Mouse (Mus musculus): Measurements from ENCODE around the gene Gabpb2.

Gabpb2 gene

DNA sequence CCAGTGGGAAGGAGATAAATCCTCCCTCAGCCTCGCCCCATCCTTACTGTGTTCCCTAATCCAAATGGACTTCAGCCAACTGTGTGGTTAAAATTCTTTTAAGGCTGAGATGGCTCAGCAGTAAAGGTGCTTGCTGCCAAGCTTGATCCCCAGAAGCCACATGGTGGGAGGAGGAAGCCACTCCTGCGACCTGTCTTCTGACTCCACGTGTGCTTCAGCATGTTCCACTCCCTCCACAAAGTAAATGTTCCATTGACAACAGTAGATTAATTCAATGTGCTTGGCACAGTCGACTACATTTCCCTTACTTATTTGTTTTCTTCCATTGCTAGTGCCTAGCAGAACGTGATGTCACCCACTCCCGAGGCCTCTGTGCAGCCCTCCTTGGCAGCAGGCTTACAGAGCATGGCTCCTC is 23.0 kb downstream of the Gabpb2 start:
- DNase-seq (ENCODE audit: low spot score in 2 of 2) = no peak

DNA sequence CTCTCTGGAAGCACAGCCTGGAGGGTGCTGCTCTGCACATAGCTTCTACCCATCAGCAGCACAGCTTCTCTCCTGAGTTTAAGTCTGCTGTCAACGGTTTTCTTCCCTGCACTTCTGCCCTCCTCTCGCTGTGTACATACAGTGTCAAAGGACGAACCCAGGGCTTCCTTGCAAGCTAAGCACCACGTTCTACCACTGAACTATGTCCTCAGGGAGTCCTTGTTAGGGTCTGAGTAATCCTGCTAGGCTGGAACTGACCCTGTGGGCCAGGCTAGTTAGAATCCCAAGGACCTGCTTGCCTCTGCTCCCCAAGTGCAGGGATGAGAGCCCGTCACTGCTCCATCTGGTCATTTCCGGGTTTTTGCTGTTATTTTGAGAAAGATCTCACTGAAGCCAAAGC is 30.8 kb downstream of the Gabpb2 start:
- no peak for DNase-seq (ENCODE audit: low spot score in 2 of 2)

DNA sequence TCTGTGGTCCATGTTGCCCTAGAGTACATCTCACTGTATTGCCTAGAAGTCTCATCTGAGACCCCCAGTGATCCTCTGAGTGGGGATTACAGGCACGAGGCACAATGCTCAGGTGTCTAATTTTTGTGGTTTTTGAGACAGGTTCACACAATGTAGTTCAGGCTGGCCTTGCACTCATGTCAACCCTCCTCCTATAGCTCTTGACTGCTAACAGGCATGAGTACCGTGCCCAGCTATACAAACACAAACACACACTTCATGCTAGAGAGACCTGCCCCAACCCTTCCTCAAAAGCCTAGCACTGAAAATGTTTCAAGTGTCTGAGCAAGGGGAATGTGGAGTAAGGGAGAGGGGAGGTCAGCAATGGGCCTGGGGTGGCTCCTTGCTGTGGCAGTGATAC is 31.6 kb downstream of the Gabpb2 start:
- no peak for DNase-seq (ENCODE audit: low spot score in 2 of 2)

DNA sequence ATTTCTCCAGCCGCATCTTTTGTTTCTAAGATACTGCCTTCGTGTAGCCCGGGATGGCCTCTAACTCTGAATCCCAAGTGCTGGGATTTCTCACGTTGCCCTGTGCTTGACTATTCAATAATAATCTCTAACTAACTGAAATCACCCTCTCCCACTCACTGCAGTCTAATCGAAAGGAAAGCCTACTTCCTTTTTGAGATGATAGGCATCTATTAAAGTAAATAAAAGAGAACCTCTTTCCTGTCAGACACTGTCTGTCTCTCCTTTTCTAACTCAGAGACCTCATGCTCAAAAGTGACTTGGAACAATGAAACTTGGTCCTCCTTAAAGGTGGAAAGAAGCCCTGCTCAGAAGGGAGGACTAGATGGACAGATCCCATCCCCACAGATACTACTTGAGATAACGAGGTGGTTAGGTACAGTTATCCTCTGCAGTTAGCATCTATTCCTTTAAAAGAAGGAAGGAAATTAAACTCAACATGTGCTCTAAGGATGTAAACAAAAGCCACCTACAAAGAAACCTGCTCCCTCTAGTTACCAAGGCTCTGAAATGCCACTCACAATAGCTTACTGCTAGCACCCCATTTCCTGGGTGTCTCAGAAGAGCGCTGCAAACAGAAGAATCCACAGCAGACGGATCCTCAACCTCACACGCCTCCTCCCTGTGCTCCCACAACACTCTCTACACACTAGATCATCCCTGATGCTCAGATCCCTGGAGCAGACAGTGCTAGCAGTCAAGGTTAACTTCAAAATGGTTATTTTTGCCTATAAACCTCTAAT is 32.7 kb downstream of the Gabpb2 start:
- no peak for DNase-seq (ENCODE audit: low spot score in 2 of 2)

DNA sequence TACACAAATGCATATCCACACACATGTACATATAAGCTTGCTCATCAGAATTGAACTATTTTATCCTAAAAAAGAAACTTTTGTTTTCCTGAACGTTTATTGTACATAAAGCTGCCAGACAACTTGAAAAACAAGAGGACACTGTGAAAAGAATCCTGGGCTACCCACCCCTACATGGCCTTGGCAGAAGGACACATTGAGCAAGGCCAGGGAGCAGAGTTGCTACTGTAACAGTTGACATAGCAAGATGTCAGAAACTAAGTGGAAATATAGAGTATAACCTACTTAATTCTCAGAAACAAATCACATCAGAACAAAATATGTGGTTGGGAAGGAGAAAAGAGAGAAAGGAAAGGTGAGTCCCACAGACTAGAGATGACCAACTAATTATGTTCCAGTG is 35.9 kb downstream of the Gabpb2 start:
- no peak for DNase-seq (ENCODE audit: low spot score in 2 of 2)

DNA sequence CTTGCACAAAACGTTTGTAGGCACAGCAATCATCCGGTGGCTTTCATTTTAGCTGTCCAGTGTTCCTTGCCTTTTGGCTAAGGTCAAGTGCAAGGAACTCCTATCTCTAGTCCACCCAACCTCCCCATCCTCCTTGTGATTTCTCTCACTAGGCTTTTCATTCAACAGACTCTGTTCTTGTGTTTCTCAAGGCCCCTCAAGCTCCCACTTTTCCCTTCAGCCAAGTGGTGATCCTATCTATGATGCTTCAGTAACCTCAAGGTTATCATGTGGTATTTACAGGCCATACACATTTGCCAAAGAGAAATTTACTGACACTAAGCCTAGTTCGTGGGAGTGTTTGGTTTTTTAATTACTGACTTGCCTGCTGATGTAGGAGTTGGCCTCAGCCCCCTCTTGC is 37.8 kb downstream of the Gabpb2 start:
- DNase-seq (ENCODE audit: low spot score in 2 of 2) = no peak

DNA sequence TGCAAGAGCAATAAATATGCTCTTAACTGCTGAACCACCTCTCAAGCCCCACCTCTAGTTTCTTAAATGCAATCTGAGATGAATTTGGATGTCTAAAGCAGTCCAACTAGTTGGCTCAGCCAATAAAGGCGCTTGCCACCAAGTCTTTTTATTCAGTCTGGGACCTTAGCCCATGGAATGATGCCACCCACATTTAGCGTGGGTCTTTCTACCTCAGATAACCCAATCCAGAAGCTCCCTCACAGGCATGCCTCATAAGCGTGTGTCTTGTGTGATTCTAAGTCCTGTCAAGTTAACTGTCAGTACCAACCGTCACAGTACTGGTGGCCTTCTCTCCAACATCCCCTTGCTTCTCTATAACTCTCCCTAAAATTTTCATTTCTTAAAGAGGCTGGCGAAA is 38.8 kb downstream of the Gabpb2 start:
- DNase-seq (ENCODE audit: low spot score in 2 of 2) = no peak

DNA sequence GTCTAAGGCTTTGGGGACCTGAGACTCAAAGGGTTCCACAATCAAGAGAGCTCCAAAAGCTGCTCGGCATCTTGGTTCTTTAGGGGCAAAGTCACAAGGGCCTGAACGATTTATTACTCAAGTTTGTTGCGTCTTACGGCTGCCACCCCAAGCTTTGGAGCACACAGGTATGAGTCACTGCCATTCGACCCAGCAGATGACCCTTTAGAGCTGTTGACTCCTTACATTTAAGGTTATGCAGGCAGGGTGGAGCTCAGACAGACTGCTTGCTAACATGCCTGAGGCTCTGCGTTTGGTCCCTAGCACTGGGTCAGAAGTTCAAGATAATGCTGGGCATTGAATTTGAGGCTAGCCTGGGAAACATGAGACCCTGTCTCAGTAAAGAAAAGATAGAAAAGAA is 40.1 kb downstream of the Gabpb2 start:
- DNase-seq (ENCODE audit: low spot score in 2 of 2) = no peak

DNA sequence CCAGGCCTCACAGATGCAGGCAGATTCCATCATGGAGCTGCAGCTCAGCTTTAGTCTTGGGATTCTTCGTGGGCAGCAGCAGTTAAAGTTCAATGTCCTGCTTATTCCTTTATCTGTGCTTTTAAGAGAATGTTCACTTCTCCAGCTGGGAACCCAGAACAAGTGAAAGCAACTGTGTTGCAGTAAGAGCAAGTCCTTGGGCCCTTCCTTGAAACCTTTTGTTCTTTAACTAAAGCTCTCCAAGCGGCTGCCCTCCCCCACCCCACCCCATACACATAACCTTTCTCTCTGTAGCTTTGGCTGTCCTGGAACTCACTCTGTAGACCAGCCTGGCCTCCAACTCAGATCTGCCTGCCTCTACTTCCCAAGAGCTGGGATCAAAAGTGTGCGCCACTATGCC is 41.2 kb downstream of the Gabpb2 start:
- DNase-seq (ENCODE audit: low spot score in 2 of 2) = no peak

DNA sequence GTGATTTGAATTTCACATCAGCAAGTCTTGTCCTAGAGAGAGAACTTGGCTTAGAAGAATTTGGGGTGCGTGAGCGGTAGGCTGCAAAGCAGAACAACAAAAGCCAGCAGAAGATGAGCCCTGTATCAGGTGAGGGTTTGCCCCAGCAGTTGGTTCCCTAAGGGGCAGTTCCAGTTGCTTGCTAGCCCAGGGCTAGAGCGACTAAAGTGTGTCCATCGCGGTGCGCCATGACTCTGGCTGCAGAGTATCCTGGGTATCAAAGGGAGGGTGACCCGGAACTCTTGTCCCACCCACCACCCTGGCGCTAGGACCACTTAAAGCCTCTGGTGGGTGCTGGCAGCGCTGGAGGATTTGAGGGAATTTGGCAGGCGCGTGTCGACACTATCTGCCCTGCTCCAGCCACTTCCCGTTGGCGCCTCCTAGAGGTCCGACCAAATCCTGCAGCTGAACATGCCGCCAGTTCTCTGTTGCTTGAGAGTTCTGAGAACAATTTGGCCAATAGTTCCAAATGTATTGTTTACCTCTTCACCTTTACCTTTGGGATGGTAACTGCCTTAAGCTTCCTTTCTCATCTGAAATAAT is 43.6 kb downstream of the Gabpb2 start:
- peak; percentile 75 to 90 for DNase-seq (ENCODE audit: low spot score in 2 of 2)

DNA sequence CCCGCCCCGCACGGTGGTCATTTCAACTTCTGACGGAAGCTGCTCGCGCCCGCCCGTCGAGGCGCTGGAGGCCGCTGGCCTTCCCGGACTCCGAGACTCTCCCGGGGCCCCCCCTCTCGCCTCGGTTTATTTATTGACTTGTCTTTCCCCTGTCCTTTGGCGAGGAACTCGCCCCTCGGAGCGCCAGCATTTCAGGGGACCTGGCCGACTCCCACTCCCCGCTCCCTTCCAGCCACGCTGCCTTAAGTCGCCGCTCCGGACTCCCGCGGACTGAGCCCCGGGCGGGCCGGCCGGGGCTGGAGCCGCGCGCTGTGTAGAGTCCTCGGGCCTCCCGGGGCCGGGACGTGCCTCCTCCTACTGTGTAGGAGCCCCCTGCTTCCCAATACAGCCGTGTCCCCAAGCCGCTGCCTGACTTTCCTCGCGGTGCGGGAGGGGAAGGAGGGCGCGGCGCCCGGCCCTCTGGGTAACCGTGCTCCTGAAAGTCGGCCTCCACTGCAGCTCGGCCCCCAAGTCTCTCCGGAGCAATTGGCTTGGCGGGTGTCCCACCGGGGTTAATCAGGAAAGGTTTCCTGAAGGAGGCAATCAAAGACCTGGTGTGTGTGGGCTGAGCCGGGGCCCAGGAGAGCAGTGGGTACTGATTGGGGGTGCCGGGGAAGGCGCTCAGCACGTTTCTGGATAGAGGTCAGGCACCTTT is 44.3 kb downstream of the Gabpb2 start:
- DNase-seq (ENCODE audit: low spot score in 2 of 2) = no peak

DNA sequence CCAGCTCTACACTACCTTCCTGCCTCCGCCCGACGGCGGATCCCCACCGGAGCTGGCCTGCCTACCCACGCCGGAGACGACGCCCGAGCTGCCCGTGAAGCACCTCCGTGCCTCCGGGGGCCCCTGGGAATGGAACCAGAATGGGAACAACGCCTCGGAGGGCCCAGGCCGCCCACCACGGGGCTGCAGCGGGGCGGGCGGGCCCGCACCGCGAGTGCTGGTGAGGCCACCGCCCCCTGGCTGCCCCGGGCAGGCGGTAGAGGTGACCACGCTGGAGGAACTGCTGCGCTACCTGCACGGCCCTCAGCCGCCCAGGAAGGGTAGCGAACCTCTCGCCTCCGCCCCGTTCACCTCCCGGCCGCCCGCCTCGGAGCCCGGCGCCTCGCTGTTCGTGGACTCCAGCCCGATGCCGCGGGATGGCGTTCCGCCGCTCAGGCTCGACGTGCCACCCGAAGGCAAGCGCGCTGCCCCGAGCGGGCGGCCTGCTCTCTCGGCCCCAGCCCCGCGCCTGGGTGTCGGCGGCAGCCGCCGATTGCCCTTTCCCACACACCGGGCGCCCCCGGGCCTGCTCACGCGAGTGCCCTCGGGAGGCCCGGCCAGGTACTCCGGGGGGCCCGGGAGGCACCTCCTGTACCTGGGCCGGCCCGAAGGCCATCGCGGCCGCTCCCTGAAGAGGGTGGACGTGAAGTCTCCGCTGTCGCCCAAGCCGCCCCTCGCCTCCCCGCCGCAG is 45.0 kb downstream of the Gabpb2 start:
- no peak for DNase-seq (ENCODE audit: low spot score in 2 of 2)

DNA sequence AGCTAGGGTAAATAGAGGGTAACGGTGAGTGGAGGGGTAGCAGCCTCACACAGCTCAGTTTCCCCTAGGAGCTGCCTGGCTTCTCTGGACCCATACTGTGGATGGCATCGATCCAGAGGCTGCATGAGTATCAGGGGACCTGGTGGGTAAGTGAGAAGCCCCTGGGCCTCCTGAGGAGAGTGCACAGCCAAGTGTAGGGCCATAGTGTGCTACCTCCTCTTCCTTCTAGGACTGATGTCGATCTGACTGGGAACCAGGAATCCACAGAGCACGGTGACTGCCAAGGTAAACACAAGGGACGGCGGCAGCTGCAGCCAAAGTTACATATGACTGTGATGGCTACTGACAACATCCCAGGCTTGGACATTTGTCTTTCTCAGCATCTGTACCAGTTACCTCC is 46.6 kb downstream of the Gabpb2 start:
- DNase-seq (ENCODE audit: low spot score in 2 of 2) = no peak

DNA sequence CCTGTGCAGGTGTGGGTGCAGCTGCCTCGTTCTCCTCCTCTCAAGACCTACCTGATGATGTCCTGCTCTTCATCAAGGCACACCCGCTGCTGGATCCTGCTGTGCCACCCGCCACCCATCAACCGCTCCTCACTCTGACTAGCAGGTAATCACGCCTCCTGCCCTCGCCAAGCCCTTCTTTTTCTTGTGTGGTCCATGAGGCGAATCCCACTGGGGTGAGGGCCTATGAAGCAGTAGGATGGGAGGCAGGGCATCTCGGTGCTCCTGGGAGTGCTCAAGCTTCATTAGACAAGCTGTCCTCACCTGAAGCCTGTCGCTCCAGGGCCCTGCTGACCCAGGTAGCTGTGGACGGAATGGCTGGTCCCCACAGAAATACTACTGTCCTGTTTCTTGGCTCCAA is 47.7 kb downstream of the Gabpb2 start:
- DNase-seq (ENCODE audit: low spot score in 2 of 2) = no peak

DNA sequence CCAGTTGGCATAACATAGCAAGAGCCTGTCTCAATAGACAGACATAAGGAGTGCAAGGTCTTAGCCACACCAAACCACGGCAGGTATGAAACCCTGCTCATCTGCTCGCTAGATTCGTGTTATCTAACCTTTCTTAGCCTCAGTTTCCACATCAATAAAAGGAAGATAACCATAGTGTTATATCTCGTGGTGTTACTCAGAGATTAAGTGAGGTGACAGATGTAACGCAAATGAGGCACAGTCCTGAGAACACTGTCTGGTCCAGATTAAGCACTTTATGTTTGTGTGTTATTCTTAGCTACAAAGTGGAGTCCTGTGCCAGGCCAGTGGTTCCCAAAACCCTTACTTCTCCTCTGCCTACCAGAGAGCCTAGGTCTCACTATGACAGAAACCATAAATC is 52.9 kb downstream of the Gabpb2 start:
- no peak for DNase-seq (ENCODE audit: low spot score in 2 of 2)

DNA sequence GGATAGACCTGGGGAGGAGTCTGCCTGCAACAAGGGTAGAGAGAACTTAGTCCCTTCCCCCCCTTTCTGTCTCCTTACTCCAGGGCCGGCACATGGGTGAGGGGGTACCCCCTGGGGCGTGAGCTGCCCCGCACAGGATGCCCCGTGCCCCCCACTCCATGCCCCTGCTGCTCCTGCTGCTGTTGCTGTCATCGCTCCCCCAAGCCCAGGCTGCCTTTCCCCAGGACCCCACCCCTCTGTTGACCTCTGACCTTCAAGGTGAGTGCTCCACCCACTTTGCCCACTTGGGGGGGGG is 53.5 kb downstream of the Gabpb2 start:
- no peak for DNase-seq (ENCODE audit: low spot score in 2 of 2)

DNA sequence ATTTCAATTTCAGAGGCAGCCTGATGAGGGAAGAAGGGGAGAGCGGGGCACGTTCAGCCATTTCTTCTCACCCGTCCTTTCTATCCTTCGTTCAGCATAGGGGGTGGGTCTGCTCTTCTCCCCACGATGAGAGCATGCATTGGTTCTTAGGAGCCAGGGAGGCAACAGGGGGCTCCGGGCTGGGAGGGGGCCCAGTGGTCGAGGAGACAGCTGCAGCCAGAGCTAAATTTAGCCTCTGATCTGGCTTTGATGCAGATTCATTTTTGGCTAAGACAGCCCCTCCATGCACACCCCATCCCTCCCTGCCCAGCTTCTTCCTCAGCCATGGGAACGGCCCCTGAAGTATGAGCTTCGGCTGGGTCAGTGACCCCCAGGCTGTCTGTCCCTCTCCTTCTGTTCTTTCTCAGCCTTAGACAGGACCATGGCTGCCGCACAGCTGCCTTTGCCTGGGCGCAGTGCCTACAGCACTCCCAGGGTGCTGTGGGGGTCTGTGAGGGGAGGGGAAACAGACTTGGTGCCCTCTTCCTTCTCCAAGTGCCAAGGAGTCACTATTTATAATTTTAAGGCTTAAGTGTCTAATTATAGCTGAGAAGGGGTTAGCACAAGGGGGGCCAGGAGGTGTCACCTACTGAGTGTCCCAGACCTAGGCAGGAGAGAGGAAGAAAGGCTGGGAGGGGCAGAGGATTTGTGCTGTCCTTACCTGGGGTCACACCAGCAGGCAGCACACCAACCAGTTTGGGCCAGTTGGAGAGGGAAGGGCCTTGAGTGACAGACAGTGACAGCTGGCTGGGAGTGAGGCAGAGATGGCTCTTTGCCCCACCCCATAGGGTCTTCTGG is 54.1 kb downstream of the Gabpb2 start:
- no peak for DNase-seq (ENCODE audit: low spot score in 2 of 2)

DNA sequence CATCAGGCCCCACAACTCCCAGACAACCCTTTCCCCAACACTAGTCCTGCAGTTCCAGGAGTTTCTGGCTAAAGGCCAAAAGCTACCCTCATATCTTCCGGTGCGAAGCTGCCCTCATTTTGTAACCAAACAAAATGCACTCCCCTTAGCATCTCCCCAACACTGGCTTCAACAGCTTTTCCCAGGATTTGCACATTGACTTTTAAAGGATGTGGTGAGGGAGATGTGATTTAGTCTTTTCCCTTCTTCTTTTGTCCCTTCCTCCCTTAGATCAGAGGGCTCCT is 55.4 kb downstream of the Gabpb2 start:
- DNase-seq (ENCODE audit: low spot score in 2 of 2) = no peak

DNA sequence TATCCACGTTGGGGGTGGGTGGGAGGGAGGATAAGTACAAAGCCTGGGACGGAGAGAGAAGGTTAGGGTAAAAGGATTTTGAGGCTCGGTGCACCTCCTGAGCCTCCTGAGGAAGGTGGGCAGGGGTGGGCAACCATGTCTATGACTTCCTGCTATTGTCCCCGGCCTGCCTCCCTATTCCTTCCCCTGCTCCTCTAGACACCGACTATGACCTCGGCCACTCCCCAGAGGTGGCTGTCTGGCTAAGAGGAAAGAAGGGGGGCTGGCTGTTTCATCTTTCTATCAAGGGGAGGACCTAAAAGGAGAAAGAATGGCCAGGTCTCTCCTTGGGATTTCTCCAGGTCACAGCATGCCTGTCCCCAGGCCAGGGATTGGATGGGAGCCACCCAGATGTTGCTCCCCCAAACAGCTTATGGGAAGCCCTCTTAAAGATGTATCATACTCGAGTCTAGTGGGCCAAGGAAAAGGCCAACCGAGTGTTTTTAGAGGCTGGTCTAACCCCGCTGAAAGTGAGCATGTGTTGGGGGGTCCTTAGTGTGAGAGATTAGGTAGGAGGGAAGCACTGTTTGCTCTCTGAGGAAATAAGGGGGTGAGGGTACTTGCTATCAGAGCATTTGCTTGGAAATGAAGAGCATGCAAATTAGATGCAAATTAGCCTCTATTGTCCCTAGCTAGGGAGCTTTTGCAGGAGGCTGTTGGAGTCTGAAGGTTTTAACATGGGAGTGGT is 55.9 kb downstream of the Gabpb2 start:
- no peak for DNase-seq (ENCODE audit: low spot score in 2 of 2)

DNA sequence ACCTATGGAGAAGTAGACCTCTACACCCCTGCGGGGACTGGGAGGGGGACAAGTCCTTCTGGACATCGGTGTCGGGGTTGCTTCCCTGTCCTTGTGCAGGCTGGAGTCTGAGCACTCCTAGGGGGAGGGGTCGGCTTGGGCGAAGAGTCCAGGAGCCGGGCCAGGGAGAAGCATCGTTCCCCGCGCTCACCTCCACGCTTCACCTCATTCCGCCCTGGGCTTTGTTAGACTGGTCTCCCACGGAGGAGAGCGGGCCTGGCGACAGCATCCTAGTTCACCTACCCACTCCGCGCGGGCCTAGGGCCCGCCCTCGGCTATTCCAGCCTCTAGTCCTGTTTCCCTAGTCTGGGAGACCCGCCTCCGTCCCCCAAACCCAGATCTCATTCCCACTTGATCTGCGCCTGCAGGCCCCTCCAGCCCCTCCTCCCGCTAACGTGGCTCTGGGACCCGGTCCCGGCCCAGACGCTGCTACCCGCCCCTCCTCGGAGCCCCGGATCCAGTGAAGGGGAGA is 56.6 kb downstream of the Gabpb2 start:
- DNase-seq (ENCODE audit: low spot score in 2 of 2) = no peak
